Mouse (Mus musculus) lung, embryonic 16.5 days (tissue): ENCODE data around the gene Zfyve16. TPM values are rescaled to one million over a fixed set of nuclear protein-coding genes. Genes with fewer than 3 reads are reported as not detected.

Source experiments
- ATAC-seq: fragments of 200-750 bp; cut with Nextera tagmentation; 2 replicates; pipeline ENCODE4 v1.8.0; 2017; ENCODE audit warnings: low read depth, mild to moderate bottlenecking, moderate library complexity
- H3K27ac ChIP-seq: fragments of 300-500 bp; sonication (generic); 2 replicates; pipeline ENCODE4 v1.5.1; 2014; ENCODE audit warnings: mild to moderate bottlenecking, control low read depth, low read length
- H3K27me3 ChIP-seq: fragments of 300-500 bp; sonication (generic); 2 replicates; pipeline ENCODE4 v1.6.1; 2014; ENCODE audit warnings: low read depth, low read length, mixed read lengths; ENCODE audit not compliant: control insufficient read depth, insufficient read depth
- H3K36me3 ChIP-seq: fragments of 300-500 bp; sonication (generic); 2 replicates; pipeline ENCODE4 v1.6.1; 2014; ENCODE audit warnings: low read length; ENCODE audit not compliant: control insufficient read depth, insufficient read depth
- H3K4me1 ChIP-seq: fragments of 300-500 bp; sonication (generic); replicated peaks from 2 replicates; pipeline ENCODE4 v1.6.1; 2014; ENCODE audit warnings: low read length, mixed read lengths; ENCODE audit not compliant: control insufficient read depth, insufficient read depth
- H3K4me2 ChIP-seq: fragments of 300-500 bp; sonication (generic); 2 replicates; pipeline ENCODE4 v1.6.1; 2014; ENCODE audit warnings: low read depth, low read length, control low read depth
- H3K4me3 ChIP-seq: fragments of 300-500 bp; sonication (generic); 2 replicates; pipeline ENCODE4 v1.5.1; 2014; ENCODE audit warnings: mild to moderate bottlenecking, low read length, control low read depth
- H3K9ac ChIP-seq: fragments of 300-500 bp; sonication (generic); 2 replicates; pipeline ENCODE4 v1.6.1; 2014; ENCODE audit warnings: low read length, control low read depth
- H3K9me3 ChIP-seq: fragments of 300-500 bp; sonication (generic); 2 replicates; pipeline ENCODE4 v1.6.1; 2016; ENCODE audit warnings: low read length; ENCODE audit not compliant: control insufficient read depth
- WGBS: fragments of 180-500 bp; shearing (Covaris S2); extraction: QIAGEN DNeasy Blood & Tissue Kit; methylation state at CpG from one replicate; pipeline ENCODE4 v1.1.7; 2014; 5-methylcytosine and 5-hydroxymethylcytosine counted together
- polyA plus RNA-seq: library from polyadenylated mRNA; unstranded; fragments of >200 nt; fragmentation: Nextera tagmentation; extraction: Ambion mirVana; gene quantifications from 2 replicates; pipeline ENCODE4 v1.2.1, GENCODE M21; 2015

The Zfyve16 gene
- polyA plus RNA-seq: 10.5 and 11.5 TPM in 2 replicates

DNA sequence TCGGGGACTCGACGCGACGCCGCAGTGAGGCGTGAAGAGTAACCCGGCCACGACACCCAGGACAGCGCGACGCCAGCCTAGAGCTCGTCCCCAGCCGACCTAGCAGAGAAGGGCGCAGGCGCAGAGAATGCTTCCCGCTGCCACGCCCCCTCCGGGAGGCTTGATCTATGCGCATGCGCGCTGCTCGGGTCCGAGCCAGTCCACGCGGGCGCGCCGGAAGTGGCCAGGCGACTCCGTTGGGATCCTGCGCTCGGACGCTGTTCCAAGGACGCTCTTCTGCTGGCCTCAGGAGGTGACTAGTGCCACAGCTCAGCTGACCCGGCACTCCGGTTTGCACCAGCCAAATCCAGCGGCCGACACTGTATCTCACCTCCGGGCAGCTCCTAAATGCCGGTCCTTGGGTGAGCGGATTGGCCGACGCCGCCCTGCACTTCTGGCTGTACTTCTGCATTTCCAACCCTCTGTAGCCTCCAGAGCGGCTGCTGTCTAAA lies at the start of gene Zfyve16:
TSS of gene Zfyve16 (minus strand) at position 148 of the 491 bp plus-strand sequence.
- under 1% methylated on average over 44 of the region's 46 CpGs for WGBS
- peak within 1 kb of the TSS; percentile 96 for H3K27ac ChIP-seq
- H3K4me3 ChIP-seq: peak within 1 kb of the TSS; percentile 83
- H3K4me2 ChIP-seq: peak within 1 kb of the TSS; percentile 78
- ATAC-seq: peak; percentile 97
- no peaks in the 10 kb centered on the region for H3K27me3 ChIP-seq
- peaks cover 4% of the 10 kb centered on the region for H3K4me1 ChIP-seq
- H3K36me3 ChIP-seq: no peaks in the 10 kb centered on the region
- H3K9ac ChIP-seq: peak within 1 kb of the TSS; percentile 89
- no peaks in the 10 kb centered on the region for H3K9me3 ChIP-seq

DNA sequence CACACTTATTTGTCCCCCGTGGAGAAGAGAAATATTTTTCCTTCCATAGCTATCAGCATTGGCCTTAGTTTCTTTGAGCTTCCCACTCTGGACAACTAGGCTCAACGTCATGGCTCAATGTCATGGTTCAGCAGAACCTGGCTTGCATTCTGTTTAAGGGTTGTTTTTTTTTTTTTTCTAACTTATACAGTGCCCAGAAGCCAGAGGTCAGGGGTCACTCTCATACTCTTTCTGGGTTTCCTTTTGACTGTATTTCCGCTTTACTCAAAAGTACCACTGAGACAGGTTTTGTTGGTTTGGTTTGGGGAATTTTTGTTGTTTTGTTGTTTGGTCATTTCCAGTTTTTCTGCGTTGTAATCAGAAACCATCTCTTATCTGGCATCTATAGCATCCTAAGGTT lies 47.5 kb upstream of the Zfyve16 start:
- no peaks in the 10 kb centered on the region for H3K27me3 ChIP-seq
- H3K4me2 ChIP-seq: no peak overlapping the region
- no peaks in the 10 kb centered on the region for H3K36me3 ChIP-seq
- ATAC-seq: no peak
- H3K27ac ChIP-seq: no peak overlapping the region
- 70% methylated on average over 4 of the region's 4 CpGs for WGBS
- peaks cover 11% of the 10 kb centered on the region for H3K4me1 ChIP-seq
- no peaks in the 10 kb centered on the region for H3K9me3 ChIP-seq
- H3K4me3 ChIP-seq: no peak overlapping the region
- no peak overlapping the region for H3K9ac ChIP-seq

DNA sequence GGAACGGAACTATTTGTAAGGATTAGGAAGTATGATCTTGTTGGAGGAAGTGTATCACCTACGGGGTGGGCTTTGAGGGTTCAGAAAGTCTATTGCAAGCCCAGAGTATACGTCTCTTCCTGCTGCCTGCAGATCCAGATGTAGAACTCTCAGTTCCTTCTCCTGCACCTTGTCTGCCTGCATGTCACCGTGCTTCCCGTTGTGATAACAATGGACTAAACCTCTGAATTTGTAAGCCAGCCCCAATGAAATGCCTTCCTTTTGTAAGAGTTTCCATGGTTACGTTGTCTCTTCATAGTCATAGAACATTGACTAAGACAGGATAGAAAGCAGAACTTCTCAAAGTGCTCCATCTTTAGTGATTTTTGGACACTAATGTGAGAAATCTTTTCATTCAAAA lies 46.0 kb upstream of the Zfyve16 start:
- no peak overlapping the region for H3K9ac ChIP-seq
- H3K27me3 ChIP-seq: no peaks in the 10 kb centered on the region
- no peaks in the 10 kb centered on the region for H3K9me3 ChIP-seq
- ATAC-seq: no peak
- H3K4me3 ChIP-seq: no peak overlapping the region
- H3K4me1 ChIP-seq: peaks cover 11% of the 10 kb centered on the region
- H3K27ac ChIP-seq: no peak overlapping the region
- no peak overlapping the region for H3K4me2 ChIP-seq
- no peaks in the 10 kb centered on the region for H3K36me3 ChIP-seq
- WGBS: 72% methylated on average over 6 of the region's 6 CpGs

DNA sequence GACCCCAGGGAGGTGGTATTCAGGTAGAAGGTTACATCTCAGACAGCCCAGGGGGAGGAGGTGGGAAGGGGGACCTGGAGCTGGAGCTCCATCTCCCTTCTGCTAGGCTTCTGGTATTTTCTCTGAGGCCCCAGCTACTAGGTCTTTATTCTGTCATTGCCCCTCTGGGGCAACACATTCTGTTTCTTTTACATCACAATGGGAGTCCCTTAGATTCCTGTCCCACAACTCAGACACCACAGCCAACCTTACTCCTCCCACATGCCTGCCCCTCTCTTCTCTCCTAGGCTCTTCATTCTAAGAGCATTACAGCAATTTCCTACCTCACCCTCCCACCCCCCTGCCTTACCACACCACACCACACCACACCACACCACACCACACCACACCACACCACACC lies 45.4 kb upstream of the Zfyve16 start, which contains the start of gene Spz1:
TSS of gene Spz1 (minus strand) at position 101 of the 400 bp plus-strand sequence.
- ATAC-seq: no peak
- Histone ChIP-seq H3K4me3 (no peak within 1 kb of the TSS), H3K27ac (no peak within 1 kb of the TSS), H3K9ac (no peak within 1 kb of the TSS), H3K27me3 (no peaks in the 10 kb centered on the region), H3K36me3 (no peaks in the 10 kb centered on the region), H3K4me1 (peaks cover 8% of the 10 kb centered on the region), H3K9me3 (no peaks in the 10 kb centered on the region), H3K4me2 (no peak within 1 kb of the TSS)

DNA sequence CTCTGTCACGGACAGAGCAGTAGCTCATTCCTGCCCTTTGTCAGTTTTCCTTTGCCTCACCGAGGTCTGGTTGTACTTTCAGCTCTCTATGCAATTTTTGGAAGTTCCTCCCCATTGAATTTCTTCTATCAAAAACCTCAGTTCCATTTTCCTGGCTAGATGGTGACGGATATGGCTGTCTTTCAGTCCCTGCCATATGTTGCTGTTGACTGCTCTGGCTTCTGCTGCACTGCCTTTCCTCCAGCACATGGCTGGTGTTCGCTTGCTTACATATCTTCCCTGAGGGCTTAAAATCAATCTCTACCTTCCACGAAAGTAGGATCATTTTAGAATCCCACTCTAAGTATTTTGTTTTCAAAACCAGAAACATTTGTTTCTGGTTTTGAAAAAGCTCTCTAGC lies 28.8 kb upstream of the Zfyve16 start:
- WGBS: 70% methylated on average over 5 of the region's 5 CpGs
- no peak overlapping the region for H3K9ac ChIP-seq
- ATAC-seq: no peak
- no peaks in the 10 kb centered on the region for H3K36me3 ChIP-seq
- no peak overlapping the region for H3K4me2 ChIP-seq
- H3K9me3 ChIP-seq: no peaks in the 10 kb centered on the region
- no peak overlapping the region for H3K27ac ChIP-seq
- H3K4me3 ChIP-seq: no peak overlapping the region
- no peaks in the 10 kb centered on the region for H3K27me3 ChIP-seq
- H3K4me1 ChIP-seq: peaks cover 4% of the 10 kb centered on the region

DNA sequence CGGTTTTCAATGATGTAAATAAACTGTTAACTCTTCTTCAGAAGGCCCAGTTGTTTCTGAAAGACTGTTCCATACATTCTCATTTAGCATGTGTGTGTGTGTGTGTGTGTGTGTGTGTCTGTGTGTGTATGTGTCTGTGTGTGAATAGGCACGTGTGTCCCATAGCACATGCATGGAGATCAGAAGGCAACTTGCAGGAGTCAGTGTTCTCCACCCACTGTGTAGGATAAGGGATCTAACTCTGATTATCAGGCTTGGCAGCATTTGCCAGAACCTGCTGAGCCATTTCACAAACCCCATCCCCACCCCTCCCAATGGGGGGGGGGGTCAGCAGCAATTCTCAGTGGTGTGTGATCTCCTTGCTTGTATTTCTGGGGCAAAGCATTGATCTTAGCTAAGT lies 26.6 kb upstream of the Zfyve16 start:
- no peak overlapping the region for H3K9ac ChIP-seq
- no peak overlapping the region for H3K4me2 ChIP-seq
- ATAC-seq: no peak
- 27% methylated on average over 2 of the region's 2 CpGs for WGBS
- no peak overlapping the region for H3K4me3 ChIP-seq
- H3K4me1 ChIP-seq: peaks cover 4% of the 10 kb centered on the region
- no peaks in the 10 kb centered on the region for H3K27me3 ChIP-seq
- H3K27ac ChIP-seq: no peak overlapping the region
- H3K36me3 ChIP-seq: no peaks in the 10 kb centered on the region
- H3K9me3 ChIP-seq: no peaks in the 10 kb centered on the region

DNA sequence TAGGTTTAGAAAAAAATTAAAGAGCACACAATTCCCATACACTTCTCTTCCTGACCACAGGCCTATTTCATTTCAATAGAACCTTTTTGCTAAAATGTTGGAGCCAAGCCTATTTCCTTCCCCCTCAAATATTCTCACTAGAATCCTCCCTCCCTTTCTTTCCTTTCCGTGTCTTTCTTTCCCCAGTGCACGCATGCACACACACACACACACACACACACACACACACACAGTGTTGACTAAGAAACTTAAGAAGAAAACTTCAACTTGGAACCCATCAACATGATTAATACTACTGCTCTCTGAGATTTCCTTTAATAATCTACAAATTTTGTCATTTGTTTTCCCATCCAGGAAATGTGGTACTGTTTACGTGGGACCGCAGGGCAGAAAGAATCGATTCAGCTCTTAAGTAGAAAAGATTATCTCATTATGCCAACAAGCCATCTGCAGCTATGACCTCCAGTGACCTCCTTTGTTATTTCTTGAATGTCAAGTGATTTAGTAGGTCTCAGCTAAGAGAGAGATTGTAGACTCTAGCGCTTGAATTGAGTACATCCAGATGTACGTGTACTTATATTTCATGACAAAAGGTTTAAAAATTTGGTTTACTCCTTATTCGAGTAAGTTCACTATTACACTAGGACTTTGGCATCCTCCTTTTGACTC lies 25.9 kb upstream of the Zfyve16 start:
- Histone ChIP-seq H3K9ac (no peak overlapping the region), H3K36me3 (no peaks in the 10 kb centered on the region), H3K4me2 (no peak overlapping the region), H3K27ac (no peak overlapping the region), H3K9me3 (no peaks in the 10 kb centered on the region; the same call in 1 of the 2 replicates), H3K4me1 (peaks cover 4% of the 10 kb centered on the region), H3K4me3 (no peak overlapping the region), H3K27me3 (no peaks in the 10 kb centered on the region)
- 15% methylated on average over 8 of the region's 8 CpGs for WGBS
- ATAC-seq: no peak

DNA sequence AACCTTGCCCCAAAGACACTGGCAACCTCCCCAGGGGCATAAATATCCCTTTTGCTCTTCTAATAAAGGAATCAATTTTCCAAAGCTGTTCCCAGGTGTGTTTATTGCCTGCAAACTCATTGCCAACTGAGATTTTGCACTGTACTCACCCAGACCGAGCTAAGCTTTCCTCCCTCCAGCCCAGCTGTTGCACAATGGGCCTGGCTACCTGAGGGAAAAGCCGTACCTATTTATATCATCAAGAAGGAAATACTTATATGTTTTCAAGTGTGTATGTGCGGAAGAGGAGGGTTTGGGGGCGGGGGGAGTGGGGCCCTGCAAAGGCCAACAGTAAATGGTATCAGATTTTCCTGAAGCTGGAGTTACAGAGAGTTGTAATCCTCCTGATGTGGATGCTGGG lies 16.4 kb upstream of the Zfyve16 start:
- Histone ChIP-seq H3K9ac (no peak overlapping the region), H3K4me3 (no peak overlapping the region), H3K36me3 (no peaks in the 10 kb centered on the region), H3K9me3 (peaks cover 18% of the 10 kb centered on the region), H3K4me2 (no peak overlapping the region), H3K27ac (no peak overlapping the region), H3K27me3 (no peaks in the 10 kb centered on the region), H3K4me1 (no peaks in the 10 kb centered on the region)
- 62% methylated on average over 4 of the region's 4 CpGs for WGBS
- ATAC-seq: 0 out of 2 replicates have a peak, but pooled peaks have one; percentile 26

DNA sequence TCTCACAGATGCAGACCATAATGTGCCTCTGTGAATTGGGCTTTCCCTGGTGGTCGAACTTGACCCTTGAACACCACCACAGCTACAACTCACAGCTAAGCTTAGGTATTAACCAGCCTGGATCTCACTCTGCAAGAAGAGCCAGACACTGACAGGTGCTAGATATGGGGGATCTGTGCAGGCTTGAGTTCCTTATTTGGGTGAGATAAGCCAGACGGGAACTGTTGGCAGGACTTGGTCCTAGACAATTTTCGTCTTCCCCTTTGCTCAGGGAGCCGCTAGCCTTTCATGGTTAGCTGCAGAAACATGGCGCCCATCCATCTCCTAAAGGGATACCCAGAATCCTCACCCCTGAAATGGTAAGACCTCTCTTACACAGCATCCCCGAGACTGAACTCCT lies 10.3 kb upstream of the Zfyve16 start:
- H3K36me3 ChIP-seq: no peaks in the 10 kb centered on the region
- H3K4me1 ChIP-seq: no peaks in the 10 kb centered on the region
- ATAC-seq: no peak
- no peaks in the 10 kb centered on the region for H3K9me3 ChIP-seq
- 66% methylated on average over 6 of the region's 6 CpGs for WGBS
- no peak overlapping the region for H3K4me2 ChIP-seq
- H3K27me3 ChIP-seq: no peaks in the 10 kb centered on the region
- no peak overlapping the region for H3K9ac ChIP-seq
- no peak overlapping the region for H3K4me3 ChIP-seq
- H3K27ac ChIP-seq: no peak overlapping the region
